Mouse (Mus musculus): ENCODE data around the gene Rtp2.
"Not testable (repeated sequence)": the region's sequence is repeated elsewhere in the genome, so short reads cannot be mapped to it uniquely, and the experiment has no call there.

The Rtp2 gene

GRCm38 (mm10) chr16:23952101-23952727, 20.0 kb upstream of the Rtp2 start:
- DNase-seq (ENCODE audit: low read depth in 1 of 2, low spot score in 2 of 2), result no peak

- no peak for DNase-seq (ENCODE audit: low read depth in 1 of 2, low spot score in 2 of 2)
Observed at GRCm38 (mm10) chr16:23947654-23948053, 15.5 kb upstream of the Rtp2 start.

DNA sequence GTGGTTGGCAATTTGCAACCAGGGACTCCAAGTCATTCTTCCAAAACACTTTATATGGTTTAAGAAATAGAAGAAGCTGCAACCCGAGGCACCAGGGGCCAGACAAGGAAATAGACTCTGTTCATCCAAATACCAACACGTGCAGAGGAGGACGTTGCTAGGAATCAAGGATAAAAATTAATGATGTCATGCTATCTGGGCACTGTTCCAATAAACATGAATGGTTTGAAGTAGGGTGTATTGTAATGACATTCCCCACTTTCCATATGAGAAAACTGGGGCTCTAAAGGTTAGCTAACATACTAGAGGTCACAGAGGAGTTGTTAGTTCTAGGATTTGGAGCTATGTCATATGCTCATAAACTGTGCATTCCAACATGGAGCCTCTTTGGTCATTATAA, 12.6 kb upstream of the Rtp2 start:
- DNase-seq (ENCODE audit: low read depth in 1 of 2, low spot score in 2 of 2), result no peak

- no peak for DNase-seq (ENCODE audit: low read depth in 1 of 2, low spot score in 2 of 2)
Observed at GRCm38 (mm10) chr16:23934397-23934796, 2.2 kb upstream of the Rtp2 start.

DNA sequence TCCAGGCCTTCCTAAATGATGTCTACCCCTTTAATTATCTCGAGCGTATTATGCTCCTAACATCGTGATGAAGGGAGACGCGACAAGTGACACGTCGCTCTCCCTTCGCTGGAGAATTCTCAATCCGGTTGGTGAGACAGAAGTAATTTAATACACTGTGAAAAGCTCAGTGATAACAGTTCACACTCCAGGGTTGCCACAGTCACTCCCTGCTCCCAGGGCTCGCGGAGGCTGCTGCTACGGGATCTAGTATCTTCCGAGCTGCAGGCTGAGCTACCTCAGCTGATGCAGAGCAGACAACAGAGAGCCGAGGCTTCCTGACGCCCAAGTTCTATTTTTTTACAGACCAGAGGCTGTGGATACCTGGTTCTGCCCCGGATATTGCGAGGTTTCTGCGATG, 919 bp downstream of the Rtp2 start:
- no peak for DNase-seq (ENCODE audit: low read depth in 1 of 2, low spot score in 2 of 2)

- DNase-seq (ENCODE audit: low read depth in 1 of 2, low spot score in 2 of 2), result no peak
Observed at GRCm38 (mm10) chr16:23930426-23931073, 1.6 kb downstream of the Rtp2 start.

DNA sequence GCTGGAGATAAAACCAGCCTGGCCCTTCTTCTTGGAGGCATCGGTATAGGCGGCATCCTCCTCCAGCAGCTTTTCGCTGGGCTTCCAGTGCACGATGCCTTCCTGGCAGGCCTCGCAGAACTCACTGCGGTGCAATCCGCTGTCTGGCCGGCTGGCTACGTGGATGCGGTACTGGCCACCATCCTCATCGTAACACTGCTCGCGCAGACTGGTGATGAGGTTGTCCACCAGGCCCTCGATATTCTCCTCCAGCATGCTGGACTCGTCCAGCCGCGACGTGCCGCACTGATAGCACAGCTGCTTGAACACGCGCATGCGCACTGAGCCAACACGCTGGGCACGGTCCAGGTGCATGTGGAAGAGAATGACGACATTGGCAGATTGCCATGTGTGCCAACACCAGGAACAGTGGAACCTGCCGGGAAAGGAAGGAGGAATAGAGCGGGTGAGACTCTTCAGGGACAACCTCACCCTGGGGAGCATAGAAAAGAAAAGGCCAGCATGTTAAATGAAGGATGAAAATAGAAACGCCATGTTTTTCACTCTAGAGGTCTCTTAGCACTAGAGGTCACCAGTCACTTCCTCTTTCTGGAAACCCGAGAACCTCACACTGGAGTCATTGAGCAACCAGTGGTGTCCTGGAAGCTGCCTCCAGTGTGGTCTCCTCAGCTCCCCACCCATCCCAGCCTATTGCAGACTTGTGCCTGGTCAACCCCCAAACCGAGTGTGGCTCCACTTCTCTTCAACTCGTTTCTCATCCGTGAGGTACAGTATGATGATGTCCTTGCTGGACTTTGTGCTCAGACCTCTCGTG, 4.7 kb downstream of the Rtp2 start:
- peak; percentile 9 to 13 for DNase-seq (ENCODE audit: low read depth in 1 of 2, low spot score in 2 of 2)

- no peak for DNase-seq (ENCODE audit: low read depth in 1 of 2, low spot score in 2 of 2)
Observed at GRCm38 (mm10) chr16:23922906-23923305, 9.3 kb downstream of the Rtp2 start.

DNA sequence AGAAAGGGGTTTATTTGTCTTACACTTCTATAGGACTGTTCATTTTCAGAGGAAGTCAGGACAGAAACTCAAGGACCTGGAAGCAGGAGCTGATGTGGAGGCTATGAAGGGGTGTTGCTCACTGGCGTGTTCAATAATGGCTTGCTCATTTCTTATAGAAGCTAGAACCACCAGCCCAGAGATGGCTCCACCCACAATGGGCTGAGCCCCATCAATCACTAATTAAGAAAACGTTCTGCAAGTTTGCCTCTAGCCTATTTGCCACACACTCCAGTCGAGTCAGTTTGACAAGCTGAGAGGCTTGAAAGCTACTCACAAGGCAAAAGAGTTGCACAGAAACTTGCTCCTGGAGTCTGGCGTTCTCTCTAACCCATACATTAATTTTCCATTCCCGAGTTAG, 10.5 kb downstream of the Rtp2 start:
- no peak for DNase-seq (ENCODE audit: low read depth in 1 of 2, low spot score in 2 of 2)

GRCm38 (mm10) chr16:23919418-23919817, 12.8 kb downstream of the Rtp2 start:
- DNase-seq (ENCODE audit: low read depth in 1 of 2, low spot score in 2 of 2), result no peak

DNA sequence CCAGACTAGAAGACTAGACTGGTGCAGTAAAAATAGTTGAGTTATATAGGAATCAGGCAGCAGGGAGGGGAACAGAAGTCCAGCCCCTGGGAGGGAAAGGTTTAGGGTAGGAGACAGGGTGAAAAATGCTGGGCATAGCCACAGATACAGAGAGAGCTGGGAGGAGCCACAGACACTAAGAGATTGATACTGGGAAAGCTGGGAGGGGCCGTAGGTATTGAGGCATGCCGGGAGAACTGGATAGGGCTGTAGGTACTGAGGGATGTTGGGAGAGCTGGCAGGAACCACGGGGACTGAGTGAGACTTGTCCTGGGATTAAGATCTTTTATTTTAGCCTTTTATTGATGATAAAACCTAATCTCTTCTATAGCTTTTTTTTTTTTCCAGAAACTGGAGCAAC, 18.8 kb downstream of the Rtp2 start:
- no peak for DNase-seq (ENCODE audit: low read depth in 1 of 2, low spot score in 2 of 2)

- DNase-seq (ENCODE audit: low read depth in 1 of 2, low spot score in 2 of 2), result no peak
Observed at GRCm38 (mm10) chr16:23912741-23913140, 19.5 kb downstream of the Rtp2 start.

DNA sequence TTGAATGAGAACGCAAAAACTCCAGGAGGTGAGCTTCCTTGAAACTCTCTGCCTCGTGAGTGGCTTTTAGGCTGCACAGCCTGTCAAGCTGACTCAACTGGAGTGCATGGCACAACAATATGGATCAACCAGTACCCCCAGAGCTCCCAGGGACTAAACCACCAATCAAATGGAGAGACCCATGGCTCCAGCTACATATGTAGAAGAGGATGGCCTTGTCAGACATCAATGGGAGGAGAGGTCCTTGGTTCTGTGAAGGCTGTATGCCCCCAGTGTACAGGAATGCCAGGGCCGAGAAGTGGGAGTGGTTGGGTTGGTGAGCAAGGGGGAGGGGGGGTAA, 23.2 kb downstream of the Rtp2 start:
- DNase-seq (ENCODE audit: low read depth in 1 of 2, low spot score in 2 of 2), result not testable (repeated sequence)

DNA sequence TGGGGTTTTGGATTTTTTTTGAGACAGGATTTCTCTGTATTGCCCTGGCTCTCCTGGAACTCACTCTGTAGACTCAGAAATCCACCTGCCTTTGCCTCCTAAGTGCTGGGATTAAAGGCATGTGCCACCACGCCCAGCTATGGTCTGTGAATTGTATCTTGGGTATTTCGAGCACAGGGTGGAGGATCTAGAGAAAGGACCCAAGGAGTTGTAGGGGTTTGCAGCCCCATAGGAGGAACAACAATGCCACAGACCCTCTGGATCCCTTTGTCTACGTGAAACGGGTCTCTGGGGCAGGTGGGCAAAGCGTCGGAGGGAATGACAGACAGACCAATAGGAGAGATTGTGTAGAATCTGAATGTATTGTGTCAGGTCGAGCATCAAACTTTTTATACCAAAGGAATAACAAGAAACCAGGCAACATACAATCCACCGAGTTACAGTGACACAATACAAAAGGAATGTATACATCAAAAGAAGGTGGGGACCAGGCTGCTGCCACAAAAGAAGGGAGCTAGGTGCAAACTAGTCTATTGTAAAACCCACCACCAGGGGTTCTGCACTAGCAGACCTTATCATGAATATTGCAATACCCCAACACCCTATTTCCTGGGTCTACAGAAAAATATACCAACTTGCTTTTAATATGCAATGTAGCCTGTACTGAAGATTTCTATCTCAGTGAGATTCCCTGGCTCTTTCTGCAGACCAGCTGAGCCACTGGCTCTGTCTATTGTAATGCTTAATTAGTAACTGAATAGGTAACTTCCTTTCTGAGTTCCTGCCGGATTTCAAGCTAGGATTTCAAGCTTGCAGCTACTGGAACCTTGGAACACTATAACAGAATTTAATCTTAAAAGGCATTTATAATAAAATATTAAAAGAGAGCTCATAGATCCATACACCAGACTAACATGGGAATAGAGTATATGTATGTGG, 23.8 kb downstream of the Rtp2 start:
- not testable (repeated sequence) for DNase-seq (ENCODE audit: low read depth in 1 of 2, low spot score in 2 of 2)

GRCm38 (mm10) chr16:23906586-23906985, 25.6 kb downstream of the Rtp2 start:
- DNase-seq (ENCODE audit: low read depth in 1 of 2, low spot score in 2 of 2), result not testable (repeated sequence)

- DNase-seq (ENCODE audit: low read depth in 1 of 2, low spot score in 2 of 2), result no peak
Observed at GRCm38 (mm10) chr16:23901411-23901810, 30.8 kb downstream of the Rtp2 start.

- no peak for DNase-seq (ENCODE audit: low read depth in 1 of 2, low spot score in 2 of 2)
Observed at GRCm38 (mm10) chr16:23900061-23900460, 32.1 kb downstream of the Rtp2 start.

DNA sequence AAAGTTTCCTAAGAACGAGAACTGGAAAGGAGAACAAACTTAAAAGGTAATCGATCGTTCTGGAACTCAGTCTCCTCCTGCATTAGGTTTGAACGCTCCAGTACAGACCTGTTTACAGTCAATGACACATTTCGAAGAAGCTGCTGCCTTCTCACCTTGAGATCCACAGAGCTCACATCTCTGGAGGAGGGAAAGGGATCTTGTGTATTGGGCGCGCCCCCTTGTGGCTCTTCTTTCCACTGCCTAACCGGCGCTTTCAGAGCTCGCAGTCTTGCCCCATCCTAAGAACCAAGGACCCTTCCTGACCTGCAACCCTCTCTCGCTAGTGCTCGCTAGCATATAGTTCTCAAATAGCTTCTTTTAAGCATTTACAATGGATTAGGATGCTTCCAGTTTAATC, 33.4 kb downstream of the Rtp2 start:
- DNase-seq (ENCODE audit: low read depth in 1 of 2, low spot score in 2 of 2), result peak; percentile 22 to 28

DNA sequence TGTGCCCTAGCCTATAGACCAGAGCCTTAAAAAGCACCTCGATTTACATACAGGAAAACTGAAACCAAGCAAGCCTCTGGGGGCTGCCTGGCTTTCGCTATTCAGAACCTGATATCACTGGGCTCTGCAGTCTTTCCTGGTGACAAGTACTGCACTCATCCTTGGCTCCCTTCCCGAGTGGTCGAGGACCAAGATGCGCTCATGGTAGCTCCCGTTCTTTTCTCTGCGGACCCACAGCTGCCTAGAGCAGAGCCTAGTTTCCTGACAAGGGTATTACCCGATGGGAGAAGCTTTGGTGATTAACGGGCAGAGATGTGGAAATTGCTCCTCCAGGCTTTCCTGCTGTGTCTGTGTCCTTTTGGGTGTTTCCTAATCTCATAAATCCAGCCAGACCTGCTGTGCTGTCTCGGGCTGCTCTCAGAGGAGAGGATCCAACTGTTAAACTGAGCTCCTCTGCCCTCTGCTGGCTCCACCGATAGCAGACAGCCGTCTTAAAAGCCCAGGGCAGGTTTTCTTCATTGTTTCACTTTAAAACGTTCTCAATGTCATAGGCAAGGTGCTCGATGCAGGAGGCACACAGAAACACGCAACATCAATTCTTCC, 34.1 kb downstream of the Rtp2 start:
- peak; percentile 26 to 28 for DNase-seq (ENCODE audit: low read depth in 1 of 2, low spot score in 2 of 2)

GRCm38 (mm10) chr16:23897486-23897885, 34.7 kb downstream of the Rtp2 start:
- DNase-seq (ENCODE audit: low read depth in 1 of 2, low spot score in 2 of 2), result no peak

GRCm38 (mm10) chr16:23895135-23895534, 37.1 kb downstream of the Rtp2 start:
- no peak for DNase-seq (ENCODE audit: low read depth in 1 of 2, low spot score in 2 of 2)

All from monocyte, adult 2 months (primary cell).